Mouse (Mus musculus): ENCODE results near the gene Cpsf3.

GRCm38 (mm10) chr12:21363195-21363594, 78.0 kb downstream of the Cpsf3 start:
- TF ChIP-seq GATA1 (IDR thresholded peaks at IDR 0.05; ENCODE audit: borderline replicate concordance, low read length): no peak
- TF ChIP-seq FLI1 (IDR thresholded peaks at IDR 0.05; ENCODE audit: low read length): no peak

All from megakaryocyte, embryonic 14.5 days (primary cell).